Mouse (Mus musculus): ENCODE results near the gene Nab1. TPM values are rescaled to one million over a fixed set of nuclear protein-coding genes. Genes with fewer than 3 reads are reported as not detected.

Nab1 gene
- polyA plus RNA-seq, 1 experiment from 2014 or later, result 15.7 TPM

GRCm38 (mm10) chr1:52489538-52490181, 10.8 kb downstream of the Nab1 start:
- 71% methylated on average over 7 of the region's 7 CpGs for WGBS
- no peak overlapping the region for H3K27ac ChIP-seq (ENCODE audit: low read length)
- no peaks in the 10 kb centered on the region for H3K9me3 ChIP-seq (ENCODE audit: low read length)
- peak; percentile 81 for ATAC-seq (ENCODE audit: low FRiP score, low TSS enrichment)
- H3K4me2 ChIP-seq (replicated peaks; ENCODE audit: low read depth, low read length), result no peak overlapping the region
- no peak overlapping the region for H3K9ac ChIP-seq (replicated peaks; ENCODE audit: low read length)
- H3K27me3 ChIP-seq (ENCODE audit: insufficient read depth, low read length), result no peaks in the 10 kb centered on the region
- H3K4me1 ChIP-seq (ENCODE audit: insufficient read depth, low read length), result no peaks in the 10 kb centered on the region
- no peak overlapping the region for H3K4me3 ChIP-seq (ENCODE audit: low read length)
- H3K36me3 ChIP-seq (ENCODE audit: insufficient read depth, low read length), result peaks cover 11% of the 10 kb centered on the region; the same call in 1 of the 2 replicates

- Histone ChIP-seq H3K9me3 (ENCODE audit: low read length) (no peaks in the 10 kb centered on the region), H3K9ac (replicated peaks; ENCODE audit: low read length) (no peak overlapping the region), H3K36me3 (ENCODE audit: insufficient read depth, low read length) (peaks cover 11% of the 10 kb centered on the region; the same call in 1 of the 2 replicates), H3K27me3 (ENCODE audit: insufficient read depth, low read length) (no peaks in the 10 kb centered on the region), H3K4me3 (ENCODE audit: low read length) (no peak overlapping the region), H3K27ac (ENCODE audit: low read length) (no peak overlapping the region), H3K4me2 (replicated peaks; ENCODE audit: low read depth, low read length) (no peak overlapping the region), H3K4me1 (ENCODE audit: insufficient read depth, low read length) (no peaks in the 10 kb centered on the region)
- no peak for ATAC-seq (ENCODE audit: low FRiP score, low TSS enrichment)
- WGBS, result 94% methylated on average over 4 of the region's 4 CpGs
Measured at GRCm38 (mm10) chr1:52484980-52485379, 15.5 kb downstream of the Nab1 start.

GRCm38 (mm10) chr1:52474291-52474690, 26.2 kb downstream of the Nab1 start:
- Histone ChIP-seq H3K4me1 (ENCODE audit: insufficient read depth, low read length) (peaks cover 3% of the 10 kb centered on the region; the same call in 1 of the 2 replicates), H3K9ac (replicated peaks; ENCODE audit: low read length) (no peak overlapping the region), H3K36me3 (ENCODE audit: insufficient read depth, low read length) (peaks cover 27% of the 10 kb centered on the region), H3K4me2 (replicated peaks; ENCODE audit: low read depth, low read length) (no peak overlapping the region), H3K27me3 (ENCODE audit: insufficient read depth, low read length) (no peaks in the 10 kb centered on the region), H3K9me3 (ENCODE audit: low read length) (no peaks in the 10 kb centered on the region), H3K4me3 (ENCODE audit: low read length) (no peak overlapping the region), H3K27ac (ENCODE audit: low read length) (no peak overlapping the region)
- ATAC-seq (ENCODE audit: low FRiP score, low TSS enrichment), result no peak
- 83% methylated on average over 1 of the region's 1 CpGs for WGBS

GRCm38 (mm10) chr1:52470811-52471489, 29.5 kb downstream of the Nab1 start:
- ATAC-seq (ENCODE audit: low FRiP score, low TSS enrichment), result peak; percentile 63; the same call in 1 of the 2 replicates

GRCm38 (mm10) chr1:52470326-52470725, 30.2 kb downstream of the Nab1 start:
- H3K9me3 ChIP-seq (ENCODE audit: low read length), result no peaks in the 10 kb centered on the region
- H3K4me1 ChIP-seq (ENCODE audit: insufficient read depth, low read length), result peaks cover 3% of the 10 kb centered on the region; the same call in 1 of the 2 replicates
- no peak overlapping the region for H3K9ac ChIP-seq (replicated peaks; ENCODE audit: low read length)
- H3K36me3 ChIP-seq (ENCODE audit: insufficient read depth, low read length), result peaks cover 9% of the 10 kb centered on the region; the same call in 1 of the 2 replicates
- WGBS, result 53% methylated on average over 4 of the region's 4 CpGs
- H3K4me2 ChIP-seq (replicated peaks; ENCODE audit: low read depth, low read length), result no peak overlapping the region
- ATAC-seq (ENCODE audit: low FRiP score, low TSS enrichment), result no peak
- no peaks in the 10 kb centered on the region for H3K27me3 ChIP-seq (ENCODE audit: insufficient read depth, low read length)
- no peak overlapping the region for H3K4me3 ChIP-seq (ENCODE audit: low read length)
- H3K27ac ChIP-seq (ENCODE audit: low read length), result no peak overlapping the region

More at GRCm38 (mm10) chr1:52470811-52471489, 29.5 kb downstream of the Nab1 start:
- Histone ChIP-seq H3K9ac (replicated peaks; ENCODE audit: low read length) (no peak overlapping the region), H3K4me2 (replicated peaks; ENCODE audit: low read depth, low read length) (no peak overlapping the region), H3K27me3 (ENCODE audit: insufficient read depth, low read length) (no peaks in the 10 kb centered on the region), H3K27ac (ENCODE audit: low read length) (no peak overlapping the region), H3K4me3 (ENCODE audit: low read length) (no peak overlapping the region), H3K4me1 (ENCODE audit: insufficient read depth, low read length) (peaks cover 3% of the 10 kb centered on the region; the same call in 1 of the 2 replicates), H3K36me3 (ENCODE audit: insufficient read depth, low read length) (peaks cover 9% of the 10 kb centered on the region; the same call in 1 of the 2 replicates), H3K9me3 (ENCODE audit: low read length) (no peaks in the 10 kb centered on the region)
- 19% methylated on average over 7 of the region's 7 CpGs for WGBS

- Histone ChIP-seq H3K27me3 (ENCODE audit: insufficient read depth, low read length) (no peaks in the 10 kb centered on the region), H3K36me3 (ENCODE audit: insufficient read depth, low read length) (no peaks in the 10 kb centered on the region; the same call in 1 of the 2 replicates), H3K9me3 (ENCODE audit: low read length) (no peaks in the 10 kb centered on the region), H3K4me1 (ENCODE audit: insufficient read depth, low read length) (peaks cover 3% of the 10 kb centered on the region; the same call in 1 of the 2 replicates), H3K4me3 (ENCODE audit: low read length) (no peak overlapping the region), H3K4me2 (replicated peaks; ENCODE audit: low read depth, low read length) (no peak overlapping the region), H3K9ac (replicated peaks; ENCODE audit: low read length) (no peak overlapping the region), H3K27ac (ENCODE audit: low read length) (no peak overlapping the region)
- WGBS, result 62% methylated on average over 8 of the region's 8 CpGs
- no peak for ATAC-seq (ENCODE audit: low FRiP score, low TSS enrichment)
Measured at GRCm38 (mm10) chr1:52466518-52467120, 33.9 kb downstream of the Nab1 start.

- Histone ChIP-seq H3K9ac (replicated peaks; ENCODE audit: low read length) (no peak overlapping the region), H3K36me3 (ENCODE audit: insufficient read depth, low read length) (no peaks in the 10 kb centered on the region; the same call in 1 of the 2 replicates), H3K27ac (ENCODE audit: low read length) (no peak overlapping the region), H3K4me3 (ENCODE audit: low read length) (no peak overlapping the region), H3K4me1 (ENCODE audit: insufficient read depth, low read length) (no peaks in the 10 kb centered on the region), H3K9me3 (ENCODE audit: low read length) (no peaks in the 10 kb centered on the region), H3K27me3 (ENCODE audit: insufficient read depth, low read length) (no peaks in the 10 kb centered on the region), H3K4me2 (replicated peaks; ENCODE audit: low read depth, low read length) (no peak overlapping the region)
- 90% methylated on average over 3 of the region's 3 CpGs for WGBS
- no peak for ATAC-seq (ENCODE audit: low FRiP score, low TSS enrichment)
Measured at GRCm38 (mm10) chr1:52465830-52466229, 34.6 kb downstream of the Nab1 start.

GRCm38 (mm10) chr1:52465264-52465663, 35.2 kb downstream of the Nab1 start:
- WGBS, result 89% methylated on average over 3 of the region's 3 CpGs
- no peak overlapping the region for H3K27ac ChIP-seq (ENCODE audit: low read length)
- no peak overlapping the region for H3K4me3 ChIP-seq (ENCODE audit: low read length)
- ATAC-seq (ENCODE audit: low FRiP score, low TSS enrichment), result no peak
- H3K4me2 ChIP-seq (replicated peaks; ENCODE audit: low read depth, low read length), result no peak overlapping the region
- H3K9ac ChIP-seq (replicated peaks; ENCODE audit: low read length), result no peak overlapping the region
- no peaks in the 10 kb centered on the region for H3K9me3 ChIP-seq (ENCODE audit: low read length)
- H3K4me1 ChIP-seq (ENCODE audit: insufficient read depth, low read length), result no peaks in the 10 kb centered on the region
- H3K27me3 ChIP-seq (ENCODE audit: insufficient read depth, low read length), result no peaks in the 10 kb centered on the region
- H3K36me3 ChIP-seq (ENCODE audit: insufficient read depth, low read length), result no peaks in the 10 kb centered on the region; the same call in 1 of the 2 replicates

- ATAC-seq (ENCODE audit: low FRiP score, low TSS enrichment), result no peak
- H3K36me3 ChIP-seq (ENCODE audit: insufficient read depth, low read length), result peaks cover 3% of the 10 kb centered on the region; the same call in 1 of the 2 replicates
- H3K4me2 ChIP-seq (replicated peaks; ENCODE audit: low read depth, low read length), result no peak overlapping the region
- H3K9me3 ChIP-seq (ENCODE audit: low read length), result no peaks in the 10 kb centered on the region
- WGBS, result 70% methylated on average over 6 of the region's 6 CpGs
- H3K9ac ChIP-seq (replicated peaks; ENCODE audit: low read length), result no peak overlapping the region
- H3K27me3 ChIP-seq (ENCODE audit: insufficient read depth, low read length), result no peaks in the 10 kb centered on the region
- no peak overlapping the region for H3K27ac ChIP-seq (ENCODE audit: low read length)
- H3K4me1 ChIP-seq (ENCODE audit: insufficient read depth, low read length), result no peaks in the 10 kb centered on the region
- no peak overlapping the region for H3K4me3 ChIP-seq (ENCODE audit: low read length)
Measured at GRCm38 (mm10) chr1:52463305-52463704, 37.2 kb downstream of the Nab1 start.

Measured in kidney, embryonic 16.5 days (tissue).